Mouse (Mus musculus): ENCODE results near the gene Ins2. TPM values are rescaled to one million over a fixed set of nuclear protein-coding genes. Genes with fewer than 3 reads are reported as not detected.
A peak's percentile ranks its signal among the peaks of the same experiment; 100 is the strongest.

Gene Ins2
- total RNA-seq, 1 experiment from 2014 or later: not detected

DNA sequence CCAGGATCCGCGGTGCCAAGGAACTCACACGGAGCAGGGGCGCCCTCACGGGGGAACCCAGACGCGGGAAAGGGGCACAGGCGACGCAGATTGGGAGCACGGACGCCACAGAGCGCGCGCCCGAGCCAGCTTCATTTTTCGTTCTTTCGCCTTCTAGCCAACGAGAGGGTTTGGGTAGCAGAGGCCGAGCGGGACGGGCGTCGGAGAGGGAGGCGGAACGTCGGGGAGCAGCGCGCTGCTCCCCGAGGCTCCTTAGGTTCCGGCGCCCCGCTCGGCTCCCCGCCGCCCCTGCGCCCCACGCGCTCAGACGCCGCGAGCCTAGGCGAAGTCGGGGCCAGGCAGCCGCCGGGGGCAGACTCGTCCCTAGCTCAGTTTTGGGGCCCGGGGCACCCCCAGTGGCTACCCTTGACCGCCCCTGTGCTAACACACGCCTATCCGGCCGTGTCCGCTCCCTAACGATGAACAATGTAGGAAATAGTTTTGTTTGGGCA, 79.2 kb downstream of the Ins2 start:
- DNase-seq: no peak

DNA sequence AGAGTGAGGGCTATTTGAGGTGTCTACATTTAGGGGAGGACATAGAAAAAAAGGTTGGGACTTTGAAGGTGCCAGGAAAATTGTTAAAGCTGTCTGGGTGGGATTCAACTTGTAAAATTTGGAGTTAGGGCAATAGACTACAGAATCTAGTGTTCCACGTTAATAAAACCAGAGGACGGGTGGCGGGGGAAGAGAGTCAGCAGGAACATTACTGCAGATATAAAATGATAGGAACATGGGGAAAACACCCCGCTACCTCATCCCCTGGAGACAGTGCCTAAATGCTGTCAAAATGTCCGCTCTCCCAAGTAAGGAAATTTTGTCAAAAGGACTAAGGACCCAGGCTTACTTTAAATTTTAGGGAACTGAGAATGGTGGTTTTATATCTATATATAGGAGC, 80.0 kb downstream of the Ins2 start:
- no peak for DNase-seq

- DNase-seq: no peak
Observed at GRCm38 (mm10) chr7:142661811-142662210, 81.4 kb downstream of the Ins2 start.

DNA sequence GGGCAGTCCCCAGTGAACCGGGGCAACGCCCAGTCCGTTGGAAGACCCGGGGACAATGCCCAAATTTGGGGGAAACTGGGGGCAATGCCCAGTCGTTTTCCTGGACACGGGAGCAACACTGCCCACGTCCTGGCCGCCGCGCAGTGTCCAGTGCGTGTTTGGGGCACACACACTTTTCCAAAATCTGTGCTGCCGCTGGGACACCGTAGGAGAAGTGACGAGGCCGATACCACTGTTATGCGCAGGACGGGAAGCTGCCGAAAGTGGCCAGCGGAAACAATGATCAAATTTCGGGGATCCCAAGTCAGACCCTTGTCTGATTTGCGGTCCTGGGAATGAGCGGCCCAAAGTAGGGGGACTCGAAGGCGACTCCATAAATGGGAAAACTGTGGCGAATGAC, 82.1 kb downstream of the Ins2 start:
- no peak for DNase-seq

DNA sequence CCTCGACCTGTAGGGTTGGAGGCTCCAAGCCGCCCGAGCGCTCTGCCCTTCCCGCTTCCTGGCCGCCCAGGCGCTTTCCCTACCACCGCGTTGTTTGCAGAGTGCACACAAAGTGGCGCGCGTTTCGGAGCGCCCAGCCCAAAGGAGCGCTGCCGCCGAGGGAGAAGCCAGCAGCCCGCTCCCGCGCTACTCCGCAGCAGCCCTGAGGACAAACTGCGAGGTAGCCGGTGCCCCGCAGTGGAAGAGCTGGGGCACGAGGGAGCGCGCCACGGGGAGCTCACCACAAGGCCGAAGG, 82.6 kb downstream of the Ins2 start:
- no peak for DNase-seq

- no peak for DNase-seq
Observed at GRCm38 (mm10) chr7:142659767-142660650, 83.2 kb downstream of the Ins2 start.

- DNase-seq: peak; percentile 34
Observed at GRCm38 (mm10) chr7:142659181-142659681, 84.0 kb downstream of the Ins2 start.

DNA sequence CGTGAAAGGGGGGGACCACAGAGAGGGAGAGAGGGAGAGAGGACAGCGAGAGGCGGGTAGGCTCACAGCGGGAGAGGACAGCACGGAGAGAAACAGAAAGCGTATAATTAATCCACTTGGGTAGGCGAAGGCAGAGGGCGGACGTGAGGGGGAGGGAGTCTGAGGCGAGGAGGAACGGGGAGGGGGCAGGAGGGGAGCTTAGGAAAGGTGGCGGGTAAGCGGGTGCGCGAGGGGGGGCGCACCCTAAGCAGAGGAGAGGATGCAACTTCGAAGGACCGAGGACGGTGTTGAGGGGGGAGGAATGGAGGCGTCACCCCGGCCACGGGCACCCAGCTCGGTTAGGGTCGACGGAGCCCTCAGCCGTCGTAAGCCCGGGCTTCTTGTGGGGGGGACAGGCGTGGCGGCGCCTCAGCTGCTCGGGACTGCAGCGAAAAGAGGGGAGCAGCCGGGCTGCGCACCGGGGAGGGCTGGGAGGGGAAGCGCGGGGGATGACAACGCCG, 84.5 kb downstream of the Ins2 start:
- no peak for DNase-seq

DNA sequence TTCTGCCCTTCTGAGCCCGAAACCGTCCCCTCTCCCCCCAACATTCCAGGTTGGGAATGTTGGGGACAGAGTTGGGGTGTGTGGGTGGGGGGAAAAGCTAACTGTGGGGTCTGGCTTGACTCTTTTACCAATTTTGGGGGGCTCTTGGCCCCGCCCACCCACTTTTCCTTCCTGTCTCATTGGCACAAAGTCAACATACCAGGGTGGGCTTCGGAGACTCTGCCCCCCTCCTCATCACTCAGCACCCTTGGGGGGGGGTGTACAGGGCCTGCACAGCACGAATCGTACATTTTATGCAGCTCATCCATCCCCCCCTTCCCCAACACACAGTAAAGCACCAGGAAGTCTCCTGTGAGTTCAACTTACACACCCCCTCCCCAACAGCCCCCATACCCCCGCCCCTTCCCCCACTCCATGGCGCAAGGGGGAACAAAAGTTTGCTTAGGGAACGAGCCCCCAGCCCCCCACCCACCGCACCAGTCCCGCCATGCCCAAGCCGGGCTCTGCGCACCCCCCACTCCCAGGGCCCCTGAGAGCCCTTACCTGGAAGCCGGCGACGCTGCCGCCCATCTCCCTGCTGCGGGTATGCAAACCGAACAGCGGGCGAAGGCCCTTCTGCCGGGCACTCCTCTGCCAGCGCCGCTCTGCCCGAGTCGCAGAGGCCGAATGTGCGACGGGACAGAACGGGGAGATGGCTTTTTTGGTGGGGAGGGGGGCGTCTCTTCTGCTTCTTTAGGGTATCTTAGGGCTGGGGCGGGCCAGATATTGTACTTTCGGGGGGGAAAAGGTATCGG, 85.2 kb downstream of the Ins2 start:
- DNase-seq: no peak

DNA sequence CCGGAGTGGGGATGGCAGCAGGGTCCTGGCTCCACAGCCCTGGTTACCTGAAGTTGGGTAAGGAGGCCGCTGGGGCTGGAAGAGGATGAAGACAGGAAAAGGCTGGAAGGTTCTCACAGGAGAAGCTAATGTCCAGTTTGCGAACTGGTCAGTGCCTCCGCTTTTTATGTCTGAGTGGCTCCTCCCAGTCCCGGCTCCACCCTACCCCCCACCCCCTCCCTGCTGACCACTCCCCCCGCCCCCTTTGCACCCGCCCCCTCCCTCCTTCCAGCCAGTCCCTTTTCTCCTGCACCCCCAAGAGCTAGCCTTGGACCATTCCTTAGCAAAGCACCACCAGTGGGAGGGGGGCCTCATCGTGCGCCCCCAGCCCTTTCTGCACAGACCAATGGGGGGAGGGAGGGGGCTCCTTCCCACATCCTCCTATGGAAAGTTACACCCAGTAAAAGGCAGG, 85.8 kb downstream of the Ins2 start:
- no peak for DNase-seq

DNA sequence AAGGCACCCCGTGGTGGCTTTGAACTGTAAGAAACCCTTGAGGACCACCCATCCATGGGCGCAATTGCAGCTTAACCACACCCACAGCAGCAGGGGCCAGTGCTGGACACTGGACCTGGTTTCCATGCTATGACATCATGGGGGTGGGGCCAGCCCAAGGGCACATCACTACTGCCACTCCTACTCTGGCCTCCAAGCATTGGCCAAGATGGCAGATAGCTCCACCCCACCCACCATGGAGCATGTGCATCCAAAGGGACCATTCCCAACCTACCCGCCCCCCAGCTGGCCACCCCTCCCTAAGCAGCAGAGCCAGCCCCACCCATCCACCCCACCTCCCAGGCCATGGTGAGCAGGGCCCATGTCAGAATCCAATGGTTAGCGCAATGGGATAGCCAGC, 87.1 kb downstream of the Ins2 start:
- no peak for DNase-seq

GRCm38 (mm10) chr7:142655633-142656032, 87.5 kb downstream of the Ins2 start:
- no peak for DNase-seq

DNA sequence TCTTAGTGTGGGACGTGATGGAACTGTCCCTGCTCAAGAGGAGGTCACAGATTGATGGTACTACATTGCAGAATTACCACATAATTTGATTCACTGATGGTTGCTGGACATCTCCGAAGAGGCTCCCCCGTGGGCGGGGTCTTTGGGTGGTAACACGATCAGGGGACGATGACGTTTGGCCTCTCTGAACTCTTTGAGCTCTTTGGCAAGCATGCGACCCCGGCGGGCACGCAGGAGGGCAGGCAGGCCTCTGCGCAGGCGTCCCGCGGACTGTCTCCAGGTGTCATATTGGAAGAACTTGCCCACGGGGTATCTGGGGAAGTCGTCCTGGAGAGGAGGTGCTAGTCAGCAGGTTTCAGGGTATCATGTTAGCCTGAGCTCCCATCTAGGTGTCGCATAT, 89.5 kb downstream of the Ins2 start:
- no peak for DNase-seq

DNA sequence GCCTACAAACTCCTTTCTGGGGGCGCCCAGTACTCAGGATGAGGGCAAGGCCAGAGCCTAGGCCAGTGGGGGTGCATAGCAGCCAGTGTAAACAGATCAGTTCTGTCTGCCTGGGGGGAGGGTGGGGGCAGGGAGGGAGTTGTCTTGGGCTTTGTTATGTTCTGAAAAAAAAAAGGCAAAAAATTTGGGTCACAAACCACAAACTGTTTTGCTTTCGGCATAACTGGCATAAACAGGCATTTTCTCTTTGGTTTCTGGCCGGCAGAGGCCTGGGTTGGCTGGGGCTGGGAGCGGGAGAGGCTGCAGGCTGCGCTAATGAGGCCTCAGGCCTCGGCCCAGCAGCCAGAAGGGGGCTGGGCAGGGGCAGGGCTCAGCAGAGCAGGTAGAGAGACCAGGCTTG, 96.5 kb downstream of the Ins2 start:
- DNase-seq: no peak

- no peak for DNase-seq
Observed at GRCm38 (mm10) chr7:142645045-142645444, 98.1 kb downstream of the Ins2 start.

- DNase-seq: no peak
Observed at GRCm38 (mm10) chr7:142636178-142636577, 107.0 kb downstream of the Ins2 start.

GRCm38 (mm10) chr7:142630691-142631090, 112.5 kb downstream of the Ins2 start:
- peak; percentile 36 for DNase-seq

- peak; percentile 10 for DNase-seq
Observed at GRCm38 (mm10) chr7:142629806-142630205, 113.4 kb downstream of the Ins2 start.

Small RNA genes lying within 50 kb of the gene (microRNA-seq; reads per million reads assigned to microRNA genes)
- 8.9 to 50.1 reads per million in 2 experiments for gene Mir483

Other genes starting within 250 kb of the Ins2 start
- not detected in 2 replicates for gene Tnnt3, start 244.5 kb downstream of the Ins2 start, total RNA-seq (2021)
- gene Mrpl23, start 210.7 kb downstream of the Ins2 start, total RNA-seq (2021): 4.5 and 13.8 TPM in 2 replicates
- 6.7 and 7.9 TPM in 2 replicates for gene Igf2, start 76.6 kb downstream of the Ins2 start, total RNA-seq (2021)
- gene Gm49394, start 73.4 kb downstream of the Ins2 start, total RNA-seq (2021): not detected in 2 replicates
- 517 and 537 TPM in 2 replicates for gene Th, start 187.7 kb upstream of the Ins2 start, total RNA-seq (2021)
- gene Ascl2, start 225.9 kb upstream of the Ins2 start, total RNA-seq (2021): 0.33 and 0.95 TPM in 2 replicates

Measured in adrenal gland, postnatal 25 days (tissue).